Mouse (Mus musculus): Measurements from ENCODE around the gene Zfp536.
A peak's percentile ranks its signal among the peaks of the same experiment; 100 is the strongest.
"Not testable (repeated sequence)": the region's sequence is repeated elsewhere in the genome, so short reads cannot be mapped to it uniquely, and the experiment has no call there.

The Zfp536 gene

GRCm38 (mm10) chr7:37606472-37606871 lies 167.0 kb downstream of the Zfp536 start:
- DNase-seq (ENCODE audit: low spot score in 2 of 2) = no peak

DNA sequence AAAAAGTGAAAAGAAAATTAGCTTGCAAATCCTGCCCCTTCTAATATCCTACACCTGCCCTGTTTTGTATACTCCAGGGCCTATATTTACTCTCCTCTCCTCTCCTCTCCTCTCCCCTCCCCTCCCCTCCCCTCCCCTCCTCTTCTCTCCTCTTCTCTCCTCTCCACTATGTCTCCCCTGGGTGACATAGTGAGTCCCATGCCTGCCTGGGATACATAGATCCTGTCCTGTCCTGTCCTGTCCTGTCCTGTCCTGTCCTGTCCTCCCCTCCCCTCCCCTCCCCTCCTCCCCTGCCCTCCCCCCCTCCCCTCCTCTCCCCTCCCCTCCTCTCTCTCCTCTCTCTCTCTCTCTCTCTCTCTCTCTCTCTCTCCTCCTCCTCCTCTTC lies 169.9 kb downstream of the Zfp536 start:
- not testable (repeated sequence) for DNase-seq (ENCODE audit: low spot score in 2 of 2)

- DNase-seq (ENCODE audit: low spot score in 2 of 2) = no peak
Observed at GRCm38 (mm10) chr7:37602871-37603524, 170.4 kb downstream of the Zfp536 start.

GRCm38 (mm10) chr7:37600318-37600717 lies 173.1 kb downstream of the Zfp536 start:
- no peak for DNase-seq (ENCODE audit: low spot score in 2 of 2)

DNA sequence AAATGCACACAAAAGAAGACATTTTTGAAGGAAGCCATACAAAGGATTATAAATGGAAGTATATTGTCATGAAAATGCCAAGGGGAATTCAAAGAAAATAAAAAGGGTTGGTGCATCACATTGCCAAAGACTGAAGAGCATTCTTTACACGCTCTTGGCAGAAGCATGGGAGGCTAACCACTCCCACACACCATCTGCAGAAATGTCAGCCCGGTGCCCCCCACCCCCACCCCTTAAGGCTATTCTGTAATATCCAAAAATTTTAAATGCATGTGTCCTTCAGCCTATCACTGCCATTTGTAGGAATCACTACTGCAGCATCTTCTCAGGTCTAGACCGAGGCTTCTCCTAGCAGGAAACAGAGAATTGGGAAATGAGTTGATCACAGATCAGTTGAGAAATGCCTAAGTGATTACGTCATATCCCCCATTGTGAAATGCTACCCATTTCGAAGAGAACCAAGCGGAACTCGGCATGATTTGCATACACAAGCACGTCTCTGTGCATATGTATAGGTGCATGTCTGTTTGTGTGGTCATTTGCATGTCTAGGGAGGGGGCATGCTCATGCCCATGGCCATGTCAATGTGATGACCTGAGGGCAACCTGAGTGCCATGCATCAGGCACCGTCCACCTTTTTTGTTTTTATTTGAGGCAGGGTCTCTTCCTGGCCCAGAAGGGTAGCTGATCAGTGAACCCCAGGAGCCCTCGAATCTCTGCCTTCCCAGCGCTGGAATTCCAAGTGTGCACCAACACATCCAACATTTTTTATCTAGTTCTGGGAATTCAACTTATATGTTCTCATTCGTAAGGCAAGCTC lies 179.0 kb downstream of the Zfp536 start:
- no peak for DNase-seq (ENCODE audit: low spot score in 2 of 2)

- DNase-seq (ENCODE audit: low spot score in 2 of 2) = no peak
Observed at GRCm38 (mm10) chr7:37593566-37593965, 179.9 kb downstream of the Zfp536 start.

DNA sequence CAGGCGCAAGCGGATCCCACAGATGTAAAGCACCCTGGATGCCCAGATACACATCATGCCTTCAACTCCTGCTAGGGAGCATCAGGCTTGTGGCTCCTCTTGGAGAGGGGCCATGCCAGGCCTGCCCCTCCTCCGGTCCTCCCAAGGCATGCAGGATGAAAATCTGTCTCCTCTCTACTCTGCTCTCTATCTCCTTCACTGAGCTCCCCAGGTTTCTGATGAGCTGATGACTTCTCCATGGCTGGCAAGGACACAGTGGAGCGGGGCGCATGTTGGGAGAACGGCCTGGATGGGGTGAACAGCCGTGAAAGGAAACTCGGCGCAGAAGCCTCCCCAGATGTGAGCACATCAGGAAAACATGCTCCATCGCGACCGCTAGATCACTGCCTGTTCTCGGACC lies 186.7 kb downstream of the Zfp536 start:
- DNase-seq (ENCODE audit: low spot score in 2 of 2) = no peak

GRCm38 (mm10) chr7:37581262-37581661 lies 192.2 kb downstream of the Zfp536 start:
- DNase-seq (ENCODE audit: low spot score in 2 of 2) = no peak

DNA sequence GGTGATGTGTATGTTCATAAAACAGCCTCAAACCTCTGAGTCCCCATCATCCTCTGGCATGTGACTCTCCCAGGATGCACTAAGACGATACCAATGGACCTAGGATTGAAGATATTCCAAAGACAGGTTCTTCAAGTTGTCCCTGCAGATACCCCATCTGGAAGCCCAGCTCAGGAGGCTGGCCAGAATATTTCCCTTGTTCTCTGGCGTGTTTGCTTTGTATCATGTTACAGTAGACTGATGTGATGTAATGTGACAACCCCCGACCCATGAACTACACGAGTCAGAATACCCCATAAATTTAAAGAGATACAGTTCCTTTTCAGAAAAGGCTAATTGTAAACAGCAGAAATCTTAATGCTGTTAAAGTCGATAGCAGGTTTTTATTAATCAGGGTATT lies 192.9 kb downstream of the Zfp536 start:
- DNase-seq (ENCODE audit: low spot score in 2 of 2) = no peak

DNA sequence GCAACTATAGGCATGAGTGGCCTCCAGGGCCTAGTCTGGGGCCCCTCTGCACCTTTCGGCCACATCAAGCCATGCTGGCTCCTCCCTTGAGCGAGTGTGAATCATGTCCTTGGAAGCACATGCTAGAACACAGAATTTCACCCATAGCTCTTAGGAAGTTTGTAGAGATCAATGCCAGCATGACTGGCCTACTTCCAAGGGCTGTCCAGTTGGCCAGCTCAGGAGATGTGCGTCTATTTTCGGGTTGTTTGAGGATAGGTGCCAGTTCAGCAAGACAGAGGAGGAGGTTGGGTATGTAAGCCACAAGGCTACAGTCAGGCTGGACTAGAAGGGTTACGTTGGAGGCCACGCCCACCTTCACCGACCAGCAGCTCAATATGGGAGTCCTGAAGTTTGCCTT lies 201.4 kb downstream of the Zfp536 start:
- no peak for DNase-seq (ENCODE audit: low spot score in 2 of 2)

- no peak for DNase-seq (ENCODE audit: low spot score in 2 of 2)
Observed at GRCm38 (mm10) chr7:37568811-37569500, 204.5 kb downstream of the Zfp536 start.

DNA sequence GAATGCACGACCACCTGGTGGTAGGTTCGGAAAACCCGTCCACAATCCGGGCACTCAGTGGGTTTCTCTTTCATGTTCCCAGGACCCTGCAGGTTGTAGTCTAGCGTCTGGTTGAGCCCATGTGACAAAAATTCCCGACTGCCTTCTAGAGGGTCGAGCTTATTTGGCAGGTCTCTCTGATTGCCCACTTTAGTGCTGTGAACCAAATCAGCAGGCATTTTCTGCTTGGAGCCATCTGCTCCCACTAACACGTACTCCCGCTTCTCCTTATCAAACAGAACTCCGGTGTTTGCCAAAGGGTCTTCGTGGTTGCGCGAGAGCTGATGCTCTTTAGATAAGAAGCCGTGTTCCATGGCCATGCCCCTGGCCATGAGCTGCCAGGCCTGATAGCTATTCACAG lies 205.4 kb downstream of the Zfp536 start:
- no peak for DNase-seq (ENCODE audit: low spot score in 2 of 2)

GRCm38 (mm10) chr7:37566019-37566418 lies 207.4 kb downstream of the Zfp536 start:
- DNase-seq (ENCODE audit: low spot score in 2 of 2) = no peak

DNA sequence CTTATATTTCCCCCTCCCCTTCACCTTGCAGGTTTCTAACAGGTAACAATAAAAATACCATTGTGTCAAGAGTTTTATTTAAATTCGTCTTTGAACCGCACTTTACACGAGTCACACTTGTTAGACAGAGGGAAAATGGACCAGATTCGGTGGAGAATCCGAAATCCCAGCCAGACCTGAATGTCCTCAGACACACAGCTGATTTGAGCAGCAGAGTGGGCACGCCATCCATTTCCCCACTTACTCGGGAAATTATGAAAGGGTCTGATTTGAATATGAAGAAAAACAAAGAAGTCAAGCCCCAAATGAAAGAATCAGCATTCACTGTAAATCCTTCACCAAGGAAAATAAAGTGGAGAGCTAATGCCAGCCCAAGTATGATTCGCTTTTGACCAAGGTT lies 208.1 kb downstream of the Zfp536 start:
- DNase-seq (ENCODE audit: low spot score in 2 of 2) = no peak

GRCm38 (mm10) chr7:37564644-37565043 lies 208.8 kb downstream of the Zfp536 start:
- DNase-seq (ENCODE audit: low spot score in 2 of 2) = no peak

DNA sequence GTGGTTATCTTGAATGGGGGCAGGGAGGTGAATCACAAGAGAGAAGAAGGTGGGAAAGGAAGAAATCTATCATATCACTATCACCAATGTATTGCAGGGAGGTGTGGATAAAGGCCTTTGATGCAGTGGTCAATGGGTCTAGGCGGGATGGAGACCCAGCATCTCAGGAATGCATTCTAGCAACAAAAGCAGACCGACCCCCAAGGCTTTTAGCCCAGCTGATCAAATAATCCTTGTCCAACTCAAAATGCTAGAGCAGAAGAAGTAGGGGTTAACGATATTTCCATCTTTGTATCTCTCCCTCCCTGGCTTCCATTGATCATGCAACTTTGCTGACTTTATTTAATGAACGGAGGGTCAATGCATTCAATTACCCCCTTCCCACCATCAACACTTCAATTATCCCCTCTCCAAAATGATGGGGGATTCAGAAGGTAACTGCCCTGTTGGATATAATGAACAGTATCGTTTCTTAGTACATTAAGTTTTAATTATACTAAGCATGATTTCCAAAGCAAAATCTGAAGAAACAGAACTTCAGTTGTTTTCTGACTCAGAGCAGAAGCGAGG lies 209.5 kb downstream of the Zfp536 start:
- DNase-seq (ENCODE audit: low spot score in 2 of 2) = no peak

DNA sequence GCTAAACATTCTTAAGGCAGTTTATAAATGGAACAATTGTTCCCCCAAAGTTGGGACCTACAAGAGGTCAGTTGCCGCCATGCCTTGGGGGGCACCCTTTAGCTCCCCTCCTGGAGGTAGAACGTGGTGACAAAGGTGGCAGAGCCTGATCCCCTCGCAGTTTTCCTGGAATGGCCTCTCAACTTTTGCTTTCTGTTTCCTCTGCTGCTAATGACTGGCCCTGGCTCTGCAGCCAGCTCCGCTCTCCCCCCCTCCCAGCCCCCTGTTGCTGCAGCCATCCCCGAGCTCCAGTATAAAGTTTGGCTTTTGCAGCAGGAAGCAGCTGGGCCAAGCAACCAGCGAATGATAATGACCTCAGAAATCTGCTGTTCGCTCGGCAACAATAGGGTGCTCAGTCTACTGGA lies 210.3 kb downstream of the Zfp536 start:
- DNase-seq (ENCODE audit: low spot score in 2 of 2) = peak in 1 of 2 experiments; percentile 21

DNA sequence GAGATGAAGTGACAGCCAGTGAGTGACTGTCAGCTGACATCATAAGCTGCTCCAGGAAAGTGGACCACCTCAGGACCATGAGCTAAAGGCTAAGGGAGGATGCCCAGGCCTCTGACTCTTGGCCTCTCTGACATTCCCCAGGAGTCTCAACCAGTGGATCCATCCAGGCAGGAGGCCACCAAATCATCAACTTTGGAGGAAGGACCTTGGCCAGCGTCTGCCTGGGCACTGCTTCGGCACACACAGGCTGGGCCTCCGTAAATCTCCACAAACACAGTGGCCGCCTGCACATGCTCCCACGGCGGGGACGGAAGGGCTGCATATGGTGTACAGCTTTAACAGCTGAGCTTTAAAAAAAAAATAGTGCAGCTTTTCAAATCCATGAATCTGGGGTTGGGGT lies 210.9 kb downstream of the Zfp536 start:
- DNase-seq (ENCODE audit: low spot score in 2 of 2) = no peak

GRCm38 (mm10) chr7:37560581-37560980 lies 212.9 kb downstream of the Zfp536 start:
- DNase-seq (ENCODE audit: low spot score in 2 of 2) = no peak

- DNase-seq (ENCODE audit: low spot score in 2 of 2) = no peak
Observed at GRCm38 (mm10) chr7:37559851-37560250, 213.6 kb downstream of the Zfp536 start.

DNA sequence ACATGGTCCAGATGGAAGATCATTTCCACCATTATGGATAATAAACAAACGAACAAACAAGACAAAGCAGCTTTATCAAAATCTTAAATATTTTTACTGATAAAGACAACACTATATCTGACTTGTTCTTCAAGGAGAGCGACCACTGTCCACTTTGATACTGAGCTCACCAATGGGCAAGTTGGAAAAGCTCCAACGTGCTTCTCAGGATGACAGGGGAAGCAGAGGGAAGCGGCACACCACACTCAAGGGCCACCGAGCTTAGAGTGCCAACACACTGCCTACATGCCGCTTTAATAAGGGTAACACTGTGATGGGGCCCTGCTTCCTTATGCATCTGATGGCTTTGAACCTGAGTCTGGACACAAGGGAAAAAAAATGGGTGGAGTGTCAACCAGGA lies 214.1 kb downstream of the Zfp536 start:
- no peak for DNase-seq (ENCODE audit: low spot score in 2 of 2)

DNA sequence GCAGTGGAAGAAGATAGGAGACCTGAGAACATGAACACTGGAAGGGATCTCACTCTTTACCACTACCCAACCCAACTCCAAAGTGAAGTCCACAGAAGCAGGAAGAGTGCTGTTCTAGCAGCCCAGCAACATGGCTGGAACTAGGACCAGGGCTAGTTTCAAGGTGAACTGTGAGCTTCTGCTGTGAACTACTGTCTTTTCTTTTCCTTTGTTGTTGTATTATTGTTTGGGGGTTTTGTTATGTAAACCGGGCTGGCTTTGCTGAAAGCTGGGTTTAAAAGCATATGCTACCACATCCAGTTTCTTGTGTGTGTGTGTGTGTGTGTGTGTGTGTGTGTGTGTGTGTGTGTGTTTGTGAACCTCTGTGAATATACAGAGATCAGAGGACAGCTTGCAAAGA lies 216.6 kb downstream of the Zfp536 start:
- no peak for DNase-seq (ENCODE audit: low spot score in 2 of 2)

All from frontal cortex, postnatal 10 days (tissue).